Mouse (Mus musculus): ENCODE data around the gene Cenpv. TPM values are rescaled to one million over a fixed set of nuclear protein-coding genes. Genes with fewer than 3 reads are reported as not detected.
A peak's percentile ranks its signal among the peaks of the same experiment; 100 is the strongest.

The Cenpv gene
- total RNA-seq, 2 experiments from 2014 or later = 23.8 to 25.7 TPM

- DNase-seq = no peak
Observed at GRCm38 (mm10) chr11:62507683-62508082, 31.4 kb downstream of the Cenpv start.

GRCm38 (mm10) chr11:62500529-62500928 lies 38.5 kb downstream of the Cenpv start:
- no peak for DNase-seq

- no peak for DNase-seq
Observed at GRCm38 (mm10) chr11:62498802-62499201, 40.3 kb downstream of the Cenpv start.

GRCm38 (mm10) chr11:62497181-62497580 lies 41.9 kb downstream of the Cenpv start:
- DNase-seq = no peak

GRCm38 (mm10) chr11:62496151-62496715 lies 42.8 kb downstream of the Cenpv start:
- DNase-seq = peak; percentile 54

- DNase-seq = peak; percentile 38
Observed at GRCm38 (mm10) chr11:62495276-62495801, 43.7 kb downstream of the Cenpv start.

GRCm38 (mm10) chr11:62494754-62495275 lies 44.2 kb downstream of the Cenpv start:
- DNase-seq = peak; percentile 54

GRCm38 (mm10) chr11:62493701-62494100 lies 45.4 kb downstream of the Cenpv start:
- no peak for DNase-seq

GRCm38 (mm10) chr11:62487540-62488350 lies 51.3 kb downstream of the Cenpv start:
- no peak for DNase-seq

GRCm38 (mm10) chr11:62486949-62487348 lies 52.1 kb downstream of the Cenpv start:
- no peak for DNase-seq

GRCm38 (mm10) chr11:62479581-62479980 lies 59.5 kb downstream of the Cenpv start:
- DNase-seq = no peak

GRCm38 (mm10) chr11:62478931-62479330 lies 60.1 kb downstream of the Cenpv start:
- DNase-seq = no peak

GRCm38 (mm10) chr11:62476156-62476555 lies 62.9 kb downstream of the Cenpv start:
- DNase-seq = no peak

Other genes with a start within 250 kb of the Cenpv start
- 1 to 10 TPM; 3.9 to 4.5 TPM for gene Pigl, start 80.8 kb downstream of the Cenpv start, total RNA-seq (2021)
- gene Ncor1, start 80.7 kb downstream of the Cenpv start, total RNA-seq (2021) = 100 to 1,000 TPM; 137 to 151 TPM
- 100 to 1,000 TPM; 828 to 847 TPM for gene Ubb, start 11.9 kb upstream of the Cenpv start, total RNA-seq (2021)
- gene Trpv2, start 35.2 kb upstream of the Cenpv start, total RNA-seq (2021) = 1 to 10 TPM; 3.0 to 3.2 TPM
- 10 to 100 TPM; 15.7 to 16.5 TPM for gene Lrrc75a, start 109.3 kb upstream of the Cenpv start, total RNA-seq (2021)
- gene Mmgt2, start 109.4 kb upstream of the Cenpv start, total RNA-seq (2021) = 10 to 100 TPM; 18.5 to 20.9 TPM
- gene Zfp287, start 192.6 kb upstream of the Cenpv start, total RNA-seq (2021) = 1 to 10 TPM; 3.5 to 4.4 TPM
- gene Gm10428, start 213.8 kb upstream of the Cenpv start, total RNA-seq (2021) = not detected